Mouse (Mus musculus) left cerebral cortex, postnatal 4 days (tissue): ENCODE results near the gene Efhb. TPM values are rescaled to one million over a fixed set of nuclear protein-coding genes. Genes with fewer than 3 reads are reported as not detected.
A peak's percentile ranks its signal among the peaks of the same experiment; 100 is the strongest.

Source experiments
- DNase-seq: peaks from one replicate; pipeline ENCODE4 v3.0.0-alpha.2; 2022
- intact Hi-C: fragments of 180-260 bp; cut with DNase I; formaldehyde crosslinking; loops from one replicate; pipeline ENCODE4 v1.15.1; 2025
- total RNA-seq, 2 experiments: library from RNA; stranded (reverse); gene quantifications; 2 replicates each; pipeline ENCODE4 v1.2.3; 2021

Efhb gene
- total RNA-seq, 2 experiments from 2014 or later, result 0.80 to 0.93 TPM

DNA sequence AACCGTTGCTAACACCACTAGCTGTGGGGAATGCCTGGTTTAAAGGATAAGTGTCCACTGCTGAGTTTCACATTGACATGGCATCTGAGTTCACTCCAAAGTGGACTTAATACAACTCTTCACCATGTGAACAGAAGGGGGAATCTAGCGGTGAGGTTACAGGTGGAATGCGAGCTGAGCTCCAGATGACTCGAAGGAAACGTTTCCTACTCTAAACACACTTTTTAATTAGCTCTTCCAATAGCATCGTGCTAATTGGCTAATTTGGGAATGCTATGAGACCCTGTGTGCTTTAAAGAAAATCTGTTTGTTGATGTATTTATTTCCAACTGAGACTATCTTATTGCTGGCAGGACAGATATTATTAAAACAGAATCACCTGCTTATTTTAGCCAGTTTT is 76.3 kb downstream of the Efhb start:
- DNase-seq, result no peak
- intact Hi-C loops, result no loop called here

DNA sequence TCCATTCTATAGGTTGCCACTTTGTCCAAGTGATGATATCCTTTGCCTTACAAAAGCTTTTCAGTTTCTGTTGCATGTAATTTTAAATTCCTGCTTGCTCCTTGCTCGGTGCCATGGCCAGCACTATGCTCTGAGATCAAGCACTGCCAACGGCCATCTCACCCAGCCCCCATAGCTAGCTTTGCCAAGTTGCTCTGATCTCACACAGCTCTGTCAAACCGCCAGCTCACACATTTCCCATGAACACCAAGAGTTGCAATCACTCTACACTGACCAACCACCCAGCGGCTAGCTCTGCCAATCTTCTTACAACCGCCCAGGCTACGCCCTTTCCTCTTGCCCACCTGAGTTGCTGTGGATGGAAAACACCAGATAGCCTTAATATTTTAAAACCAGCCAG is 99.0 kb downstream of the Efhb start:
- intact Hi-C loops, result no loop called here

More for the DNA sequence above, 99.0 kb downstream of the Efhb start:
- DNase-seq, result peak; percentile 14

Other genes starting within 250 kb of the Efhb start
- gene Rab5a, start 15.9 kb upstream of the Efhb start, total RNA-seq, result 100 to 1,000 TPM; 108 TPM
- gene Pp2d1, start 76.1 kb upstream of the Efhb start, total RNA-seq, result not detected
- gene Kat2b, start 103.5 kb upstream of the Efhb start, total RNA-seq, result 10 to 100 TPM; 14.2 to 14.4 TPM
- gene Sgo1, start 226.0 kb upstream of the Efhb start, total RNA-seq, result 1 to 10 TPM; 1.9 to 2.2 TPM